Comparison of ENCODE assay signal across 15 mouse cellular contexts in genomic region chr11:115208776-115209732, GRCm38 (mm10). TPM values are rescaled to one million over a fixed set of nuclear protein-coding genes. Genes with fewer than 3 reads are reported as not detected.
DNase-seq lines count a peak whose midpoint lies in the region; ATAC-seq lines count a peak whose summit lies in the region.
"Had no signal": no experiment of that assay in that cellular context is flagged by ENCODE, and none has a peak within 500 bp of the region (broad histone marks: within the 10 kb centered on the region; RNA-seq: fewer than 3 reads in every experiment).

No protein-coding gene starts in this region.

- DNase-seq in cerebellum, adult 11 months = peak; percentile 68
- no peak for DNase-seq in cerebellum, adult 8-10 months
- DNase-seq in liver, embryonic 11.5 days (ENCODE audit: low spot score) = no peak
- DNase-seq in cerebellum, adult 9-11 months = peak; percentile 81
- no peak for DNase-seq in embryo, embryonic 11 days
- DNase-seq: adrenal gland, postnatal 25 days; gastrocnemius, postnatal 25 days; kidney, postnatal 25 days; thymus, adult 2 months had no signal

- H3K9me3 ChIP-seq in liver, embryonic 16.5 days (replicated peaks; ENCODE audit: control insufficient read depth, low read length) = no peaks in the 10 kb centered on the region
- H3K9me3 ChIP-seq in liver, embryonic 11.5 days (ENCODE audit: control insufficient read depth, low read length) = no peaks in the 10 kb centered on the region
- H3K9me3 ChIP-seq: limb, embryonic 13.5 days; megakaryocyte, embryonic 14.5 days had no signal

- 0 out of 2 replicates have a peak overlapping the region, but pooled peaks have one; percentile 2 for H3K27ac ChIP-seq in liver, embryonic 16.5 days (ENCODE audit: low read length)
- no peak overlapping the region for H3K27ac ChIP-seq in liver, embryonic 11.5 days (ENCODE audit: low read depth, low read length)
- H3K27ac ChIP-seq in macrophage = peak overlapping the region; percentile 46
- H3K27ac ChIP-seq: limb, embryonic 13.5 days had no signal

- H3K9ac ChIP-seq in liver, embryonic 16.5 days (ENCODE audit: low read depth, low read length) = no peak overlapping the region
- no peak overlapping the region for H3K9ac ChIP-seq in liver, embryonic 11.5 days (ENCODE audit: low read depth, low read length)

- no peak overlapping the region for H3K4me2 ChIP-seq in liver, embryonic 16.5 days (ENCODE audit: low read depth, low read length)
- H3K4me2 ChIP-seq in liver, embryonic 11.5 days = no peak overlapping the region
- H3K4me2 ChIP-seq: limb, embryonic 13.5 days had no signal

- H3K79me2 ChIP-seq in macrophage (ENCODE audit: inconsistent target) = peaks cover 98% of the 10 kb centered on the region

- WGBS in liver, embryonic 16.5 days (ENCODE audit: insufficient replicate concordance) = 62% methylated on average over 25 of the region's 25 CpGs
- 77% methylated on average over 25 of the region's 25 CpGs for WGBS in liver, embryonic 11.5 days
- 56% methylated on average over 21 of the region's 25 CpGs for WGBS in macrophage (ENCODE audit: missing documents)

- H3K4me3 ChIP-seq in liver, embryonic 16.5 days (ENCODE audit: low read depth, low read length) = no peak overlapping the region
- no peak overlapping the region for H3K4me3 ChIP-seq in liver, embryonic 11.5 days (ENCODE audit: low read depth, low read length)
- no peak overlapping the region for H3K4me3 ChIP-seq in macrophage (ENCODE audit: inconsistent target)
- H3K4me3 ChIP-seq: limb, embryonic 13.5 days; megakaryocyte, embryonic 14.5 days had no signal

- no peak for ATAC-seq in liver, embryonic 16.5 days (ENCODE audit: low read depth)
- ATAC-seq in liver, embryonic 11.5 days (replicated peaks; ENCODE audit: low FRiP score) = no peak
- no peak for ATAC-seq in inflammation-experienced regulatory T-cells, adult 6 months
- ATAC-seq: forebrain, embryonic 14.5 days had no signal

- H3K36me3 ChIP-seq in liver, embryonic 16.5 days (ENCODE audit: control insufficient read depth, insufficient read depth) = no peaks in the 10 kb centered on the region
- H3K36me3 ChIP-seq in liver, embryonic 11.5 days (ENCODE audit: control insufficient read depth, insufficient read depth, low read length) = peaks cover 11% of the 10 kb centered on the region; the same call in 1 of the 2 replicates
- H3K36me3 ChIP-seq in macrophage (ENCODE audit: inconsistent target) = peaks cover 95% of the 10 kb centered on the region

- no peaks in the 10 kb centered on the region; the same call in 1 of the 2 replicates for H3K4me1 ChIP-seq in liver, embryonic 16.5 days (ENCODE audit: control insufficient read depth, low read depth, low read length)
- peaks cover 7% of the 10 kb centered on the region for H3K4me1 ChIP-seq in liver, embryonic 11.5 days (replicated peaks; ENCODE audit: control insufficient read depth, insufficient read depth, low read length)
- H3K4me1 ChIP-seq: limb, embryonic 13.5 days had no signal

- no peaks in the 10 kb centered on the region for H3K27me3 ChIP-seq in liver, embryonic 16.5 days (ENCODE audit: control insufficient read depth, insufficient read depth, low read depth, low read length)
- no peaks in the 10 kb centered on the region for H3K27me3 ChIP-seq in liver, embryonic 11.5 days (replicated peaks; ENCODE audit: control insufficient read depth, insufficient read depth, low read length)

RNA-seq across cellular contexts. Expression of gene Nat9, which starts 21.4 kb away (rescaled TPM):
- 12.7 TPM in 2 replicates for polyA plus RNA-seq in liver, embryonic 16.5 days (2015; fragmentation: Nextera tagmentation; extraction: Ambion mirVana)
- polyA plus RNA-seq in liver, embryonic 11.5 days (2014; fragmentation: Nextera tagmentation; extraction: Ambion mirVana) = 17.0 and 20.1 TPM in 2 replicates
- total RNA-seq in macrophage (2018; cell fraction: chromatin; rRNA removed) = 100 to 1,000 TPM in 1 of 26 experiments, 10 to 100 TPM in 21, 1 to 10 TPM in 4; 2.6 to 108 (median 36.9) TPM
- 100 to 1,000 TPM in 1 of 26 experiments, 10 to 100 TPM in 25; 28.0 to 101 (median 57.2) TPM for total RNA-seq in macrophage (2018; cell fraction: cytosol; rRNA removed)
- 10 to 100 TPM in 25 of 26 experiments, 1 to 10 TPM in 1; 9.0 to 78.5 (median 40.6) TPM for total RNA-seq in macrophage (2018; cell fraction: nucleus; rRNA removed)
- polyA plus RNA-seq in macrophage (2018) = 49.9 to 79.6 TPM (median 50.9 TPM) in 3 replicates
- polyA plus RNA-seq in inflammation-experienced regulatory T-cells, adult 6 months (2017; shearing (Covaris generic)) = 10 to 100 TPM; 14.2 to 21.0 (median 15.1) TPM

RNA-seq across cellular contexts. Expression of gene Tmem104, which starts 21.8 kb away (rescaled TPM):
- 5.9 and 6.4 TPM in 2 replicates for polyA plus RNA-seq in liver, embryonic 16.5 days (2015; fragmentation: Nextera tagmentation; extraction: Ambion mirVana)
- polyA plus RNA-seq in liver, embryonic 11.5 days (2014; fragmentation: Nextera tagmentation; extraction: Ambion mirVana) = 10.8 and 13.1 TPM in 2 replicates
- 100 to 1,000 TPM in 12 of 26 experiments, 10 to 100 TPM in 13, 1 to 10 TPM in 1; 7.7 to 184 (median 90.9) TPM for total RNA-seq in macrophage (2018; cell fraction: chromatin; rRNA removed)
- total RNA-seq in macrophage (2018; cell fraction: cytosol; rRNA removed) = 100 to 1,000 TPM in 22 of 26 experiments, 10 to 100 TPM in 4; 67.8 to 188 (median 142) TPM
- total RNA-seq in macrophage (2018; cell fraction: nucleus; rRNA removed) = 100 to 1,000 TPM in 23 of 26 experiments, 10 to 100 TPM in 3; 16.8 to 258 (median 153) TPM
- 86.7 to 149 TPM (median 97.3 TPM) in 3 replicates for polyA plus RNA-seq in macrophage (2018)
- 10 to 100 TPM in 1 of 3 experiments, 1 to 10 TPM in 2; 9.2 to 10.6 (median 9.8) TPM for polyA plus RNA-seq in inflammation-experienced regulatory T-cells, adult 6 months (2017; shearing (Covaris generic))

RNA-seq across cellular contexts. Expression of gene Slc9a3r1, which starts 45.9 kb away (rescaled TPM):
- 78.8 and 88.7 TPM in 2 replicates for polyA plus RNA-seq in liver, embryonic 16.5 days (2015; fragmentation: Nextera tagmentation; extraction: Ambion mirVana)
- 117 and 121 TPM in 2 replicates for polyA plus RNA-seq in liver, embryonic 11.5 days (2014; fragmentation: Nextera tagmentation; extraction: Ambion mirVana)
- 100 to 1,000 TPM in 8 of 26 experiments, 10 to 100 TPM in 18; 30.3 to 205 (median 67.7) TPM for total RNA-seq in macrophage (2018; cell fraction: chromatin; rRNA removed)
- 100 to 1,000 TPM; 153 to 311 (median 221) TPM for total RNA-seq in macrophage (2018; cell fraction: cytosol; rRNA removed)
- total RNA-seq in macrophage (2018; cell fraction: nucleus; rRNA removed) = 100 to 1,000 TPM in 15 of 26 experiments, 10 to 100 TPM in 11; 74.2 to 183 (median 104) TPM
- polyA plus RNA-seq in macrophage (2018) = 158 to 302 TPM (median 169 TPM) in 3 replicates
- 100 to 1,000 TPM; 137 to 172 (median 165) TPM for polyA plus RNA-seq in inflammation-experienced regulatory T-cells, adult 6 months (2017; shearing (Covaris generic))

RNA-seq across cellular contexts. Expression of gene Grin2c, which starts 58.0 kb away (rescaled TPM):
- polyA plus RNA-seq in liver, embryonic 16.5 days (2015; fragmentation: Nextera tagmentation; extraction: Ambion mirVana) = 0.05 and 0.09 TPM in 2 replicates
- 0.75 and 0.89 TPM in 2 replicates for polyA plus RNA-seq in liver, embryonic 11.5 days (2014; fragmentation: Nextera tagmentation; extraction: Ambion mirVana)
- total RNA-seq in macrophage (2018; cell fraction: chromatin; rRNA removed) = under 1 TPM in 3 of 26 experiments, not detected in 23; 0.16 to 0.63 (median 0.20) TPM
- under 1 TPM in 3 of 26 experiments, not detected in 23; 0.05 TPM for total RNA-seq in macrophage (2018; cell fraction: cytosol; rRNA removed)
- total RNA-seq in macrophage (2018; cell fraction: nucleus; rRNA removed) = under 1 TPM in 2 of 26 experiments, not detected in 24; 0.12 to 0.15 TPM
- polyA plus RNA-seq in macrophage (2018) = not detected in 3 replicates
- polyA plus RNA-seq in inflammation-experienced regulatory T-cells, adult 6 months (2017; shearing (Covaris generic)) = not detected

Comparison
In these comparisons a context has a peak if more than half of its experiments do, and no peak if none do; other contexts are left out.
1. DNase-seq: peak in cerebellum, adult 11 months (single experiment) and cerebellum, adult 9-11 months (single experiment); none in cerebellum, adult 8-10 months (single experiment), liver, embryonic 11.5 days (single experiment) and embryo, embryonic 11 days (single experiment).